Mouse (Mus musculus): ENCODE data around the gene Serpinb1b. TPM values are rescaled to one million over a fixed set of nuclear protein-coding genes. Genes with fewer than 3 reads are reported as not detected.

Serpinb1b gene
- polyA plus RNA-seq, 1 experiment, result 3.3 TPM

- no peak for DNase-seq (ENCODE audit: low read depth)
- TF ChIP-seq CTCF (IDR thresholded peaks at IDR 0.05; ENCODE audit: borderline replicate concordance, extremely low read depth, insufficient read depth, insufficient read length) (no peak), POLR2A (IDR thresholded peaks at IDR 0.05; ENCODE audit: borderline replicate concordance, extremely low read depth, insufficient read depth, insufficient read length, poor library complexity, severe bottlenecking) (no peak)
These were observed 17.2 kb downstream of the Serpinb1b start for GRCm38 (mm10) chr13:33095575-33095974.

- no peak for DNase-seq (ENCODE audit: low read depth)
These were observed 27.3 kb downstream of the Serpinb1b start for GRCm38 (mm10) chr13:33105626-33106025.

DNA sequence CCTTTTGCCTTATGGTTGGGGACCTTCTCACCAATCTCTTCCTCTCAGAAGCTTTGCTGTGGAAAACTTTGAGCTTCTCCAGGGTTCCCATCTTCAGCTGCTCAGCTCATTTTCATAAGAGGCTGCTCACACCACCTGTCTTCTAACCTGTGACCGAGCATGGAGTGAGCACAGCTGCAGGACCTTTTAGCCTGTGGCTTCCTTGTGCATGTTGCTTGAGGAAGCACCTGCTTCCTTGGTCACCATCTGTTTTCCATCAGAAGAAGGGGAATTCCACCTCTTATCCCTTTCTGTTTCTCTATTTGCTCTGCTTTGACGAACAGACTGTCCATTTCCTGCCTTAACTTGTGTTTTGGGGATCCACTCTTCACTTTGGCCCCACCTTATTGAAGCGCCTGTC lies 34.7 kb downstream of the Serpinb1b start:
- TF ChIP-seq POLR2A (IDR thresholded peaks at IDR 0.05; ENCODE audit: borderline replicate concordance, extremely low read depth, insufficient read depth, insufficient read length, poor library complexity, severe bottlenecking) (no peak), CTCF (IDR thresholded peaks at IDR 0.05; ENCODE audit: borderline replicate concordance, extremely low read depth, insufficient read depth, insufficient read length) (no peak)
- no peak for DNase-seq (ENCODE audit: low read depth)

More at GRCm38 (mm10) chr13:33105626-33106025, 27.3 kb downstream of the Serpinb1b start:
- TF ChIP-seq POLR2A (IDR thresholded peaks at IDR 0.05; ENCODE audit: borderline replicate concordance, extremely low read depth, insufficient read depth, insufficient read length, poor library complexity, severe bottlenecking) (no peak), CTCF (IDR thresholded peaks at IDR 0.05; ENCODE audit: borderline replicate concordance, extremely low read depth, insufficient read depth, insufficient read length) (no peak)

DNA sequence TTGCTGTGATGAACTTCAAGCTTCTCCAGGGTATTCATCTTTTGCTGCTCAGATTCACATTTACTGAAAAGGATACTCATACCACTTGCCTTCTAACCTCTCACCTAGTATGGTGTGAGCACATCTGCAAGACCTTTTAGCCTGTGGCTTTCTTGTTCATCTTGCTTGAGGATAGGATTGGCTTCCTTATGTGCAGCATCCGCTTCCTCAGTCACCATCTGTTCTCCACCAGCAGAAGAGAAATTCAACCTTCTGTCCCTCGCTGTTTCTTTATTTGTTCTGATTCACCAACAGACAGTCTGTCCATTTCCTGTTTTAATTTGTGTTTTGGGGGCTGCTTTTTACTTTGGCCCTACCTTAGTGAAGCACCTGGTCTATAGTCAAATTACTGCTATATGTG lies 59.3 kb downstream of the Serpinb1b start:
- no peak for TF ChIP-seq POLR2A (IDR thresholded peaks at IDR 0.05; ENCODE audit: borderline replicate concordance, extremely low read depth, insufficient read depth, insufficient read length, poor library complexity, severe bottlenecking)
- no peak for TF ChIP-seq CTCF (IDR thresholded peaks at IDR 0.05; ENCODE audit: borderline replicate concordance, extremely low read depth, insufficient read depth, insufficient read length)
- DNase-seq (ENCODE audit: low read depth), result no peak

DNA sequence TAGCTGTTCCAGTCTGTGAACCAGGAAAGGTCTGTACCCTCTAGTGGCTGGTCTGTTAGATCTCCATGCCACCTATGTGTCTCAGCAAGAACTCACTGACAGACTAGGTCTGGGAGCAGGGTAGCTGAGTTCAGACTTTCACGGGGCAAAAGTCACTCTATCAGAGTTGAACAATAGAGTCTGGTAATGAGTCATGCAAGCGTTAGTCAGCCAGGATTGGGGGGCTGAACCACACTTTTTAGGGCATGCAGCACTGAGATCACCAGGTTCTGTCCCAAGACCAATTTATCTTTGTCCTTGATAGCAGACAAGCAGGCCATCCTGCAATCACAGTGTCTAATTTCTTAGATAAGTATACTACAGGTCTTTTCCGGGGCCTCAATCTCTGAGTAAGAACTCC lies 63.1 kb downstream of the Serpinb1b start:
- no peak for TF ChIP-seq POLR2A (IDR thresholded peaks at IDR 0.05; ENCODE audit: borderline replicate concordance, extremely low read depth, insufficient read depth, insufficient read length, poor library complexity, severe bottlenecking)
- no peak for TF ChIP-seq CTCF (IDR thresholded peaks at IDR 0.05; ENCODE audit: borderline replicate concordance, extremely low read depth, insufficient read depth, insufficient read length)
- no peak for DNase-seq (ENCODE audit: low read depth)

Other genes starting within 250 kb of the Serpinb1b start
- gene Serpinb1a, start 227.4 kb upstream of the Serpinb1b start, polyA plus RNA-seq (2012; rRNA removed), result 0.85 and 1.4 TPM in 2 replicates
- gene Serpinb1c, start 180.4 kb upstream of the Serpinb1b start, polyA plus RNA-seq (2012; rRNA removed), result not detected in 2 replicates
- 0.95 and 1.4 TPM in 2 replicates for gene Serpinb6b, start 113.4 kb upstream of the Serpinb1b start, polyA plus RNA-seq (2012; rRNA removed)
- 0.62 and 0.89 TPM in 2 replicates for gene Serpinb9, start 75.3 kb upstream of the Serpinb1b start, polyA plus RNA-seq (2012; rRNA removed)
- 0.14 and 0.15 TPM in 2 replicates for gene Serpinb9b, start 51.2 kb upstream of the Serpinb1b start, polyA plus RNA-seq (2012; rRNA removed)
- gene Serpinb9c, start 81.2 kb downstream of the Serpinb1b start, polyA plus RNA-seq (2012; rRNA removed), result not detected in 2 replicates
- not detected in 2 replicates for gene Serpinb9d, start 114.4 kb downstream of the Serpinb1b start, polyA plus RNA-seq (2012; rRNA removed)
- gene Serpinb9e, start 171.0 kb downstream of the Serpinb1b start, polyA plus RNA-seq (2012; rRNA removed), result 0.10 TPM in 1 of 2 replicates, not detected in the other
- not detected in 2 replicates for gene Serpinb9f, start 245.5 kb downstream of the Serpinb1b start, polyA plus RNA-seq (2012; rRNA removed)